Mouse (Mus musculus) splenic B cell, adult 2 months (primary cell): Measurements from ENCODE around the gene Josd1.

Experiments used
- DNase-seq: peaks from one replicate; pipeline ENCODE4 v3.0.0-alpha.2; 2011; ENCODE audit warnings: low read depth, low spot score
- H3K27me3 ChIP-seq: 2 replicates; pipeline ENCODE4 v1.6.1; 2012; ENCODE audit warnings: mild to moderate bottlenecking, low read length, moderate library complexity, mixed read lengths; ENCODE audit not compliant: control insufficient read depth, poor library complexity, insufficient read depth, severe bottlenecking
- H3K36me3 ChIP-seq: 2 replicates; pipeline ENCODE4 v1.6.1; 2012; ENCODE audit warnings: mild to moderate bottlenecking, low read length, moderate library complexity, mixed read lengths; ENCODE audit not compliant: control insufficient read depth, poor library complexity, insufficient read depth, severe bottlenecking

The Josd1 gene

DNA sequence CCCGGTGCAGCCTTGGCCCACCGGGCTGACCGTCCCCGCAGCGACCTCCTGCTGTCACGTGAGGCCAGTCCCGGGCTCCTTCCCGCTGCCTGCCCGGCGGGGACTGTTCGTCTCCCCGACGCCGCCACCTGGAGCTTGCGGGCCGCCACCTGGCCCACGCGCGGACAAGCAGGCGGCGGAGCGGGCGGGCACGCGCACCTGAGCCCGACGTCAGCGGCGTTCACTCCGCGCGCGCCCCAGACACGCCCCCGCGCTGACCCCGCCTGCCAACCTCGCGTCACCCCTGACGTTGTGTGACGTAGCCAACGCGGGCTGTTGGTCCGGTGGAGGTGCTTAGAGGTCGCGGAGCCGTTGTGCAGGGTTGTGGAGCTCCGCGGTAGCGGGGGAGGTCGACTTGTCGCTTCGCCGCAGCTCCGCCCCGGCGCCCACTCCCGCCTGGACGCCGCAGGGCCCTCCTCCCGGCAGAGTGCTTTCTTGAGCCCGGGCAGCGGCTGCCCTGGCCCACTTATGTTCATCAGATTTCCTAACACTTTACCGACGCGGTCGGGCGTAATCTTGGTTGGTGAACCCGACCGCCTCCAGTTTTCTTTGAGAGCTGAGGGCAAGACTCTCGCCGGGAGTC, at the start of gene Josd1:
TSS of gene Josd1 (minus strand) at position 274 of the 622 bp plus-strand sequence.
- no peaks in the 10 kb centered on the region for H3K36me3 ChIP-seq
- DNase-seq, result peak; percentile 97

DNA sequence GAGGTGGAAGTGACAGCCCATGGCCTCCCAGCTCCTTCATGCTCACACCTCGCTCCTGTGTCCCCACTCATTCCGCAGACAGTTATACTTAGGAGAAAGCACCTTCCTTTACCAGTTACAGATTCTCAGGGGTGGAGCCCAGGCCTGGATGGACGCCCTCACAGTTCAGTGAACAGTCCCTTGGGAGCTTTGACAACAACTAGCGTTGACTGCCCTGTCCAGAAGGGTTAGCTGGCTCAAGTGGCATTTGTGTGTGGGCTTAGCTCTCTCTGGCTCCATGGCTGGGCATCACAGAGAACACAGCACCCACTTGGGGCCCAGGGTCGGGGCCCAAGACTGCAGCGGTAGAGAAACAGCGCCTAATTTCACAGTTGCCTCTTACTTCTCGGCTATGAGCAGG, 46.6 kb upstream of the Josd1 start:
- DNase-seq, result no peak
- H3K36me3 ChIP-seq, result peaks cover 22% of the 10 kb centered on the region
- H3K27me3 ChIP-seq, result no peaks in the 10 kb centered on the region

More for the DNA sequence above, at the start of gene Josd1:
- no peaks in the 10 kb centered on the region for H3K27me3 ChIP-seq

DNA sequence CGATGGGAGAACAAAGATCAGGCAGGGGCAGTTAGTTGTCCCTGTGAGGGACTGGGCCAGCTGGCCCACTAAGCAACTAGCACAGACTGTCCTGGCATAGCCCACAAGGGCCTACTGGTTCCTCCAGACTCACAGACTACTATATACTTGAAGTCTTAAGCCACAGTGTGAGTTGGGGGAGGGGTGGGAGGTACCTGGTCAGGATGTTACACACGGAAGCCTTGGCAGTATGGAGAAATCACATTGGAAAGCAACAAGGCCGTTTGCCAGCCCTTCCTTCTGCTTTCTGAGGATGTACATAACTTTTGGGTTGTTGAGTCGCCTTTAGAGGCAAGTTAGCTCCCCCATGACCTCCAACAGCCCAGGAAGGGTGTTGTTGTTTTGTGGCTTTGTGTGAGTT, 45.9 kb upstream of the Josd1 start:
- H3K27me3 ChIP-seq, result no peaks in the 10 kb centered on the region
- DNase-seq, result no peak
- peaks cover 20% of the 10 kb centered on the region for H3K36me3 ChIP-seq

DNA sequence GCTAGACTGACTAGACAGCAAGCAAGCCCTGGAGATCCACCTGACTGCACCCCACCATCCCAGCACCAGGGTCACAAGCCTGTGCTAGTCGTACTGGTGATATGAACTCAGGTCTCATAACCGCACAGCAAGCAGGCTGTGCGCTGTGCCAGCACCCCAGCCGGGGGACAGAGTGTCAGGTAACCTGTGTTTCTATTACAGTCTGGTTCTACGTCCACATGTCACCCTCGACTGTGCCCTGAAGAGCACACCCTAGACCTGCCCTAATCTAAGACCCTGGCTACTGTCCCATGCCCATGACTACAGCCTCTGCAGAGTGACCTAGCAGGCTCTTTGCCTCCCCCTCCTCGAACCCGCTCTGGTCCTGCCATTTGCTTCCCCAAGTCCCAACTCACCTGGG, 45.5 kb upstream of the Josd1 start:
- no peak for DNase-seq
- H3K27me3 ChIP-seq, result no peaks in the 10 kb centered on the region

DNA sequence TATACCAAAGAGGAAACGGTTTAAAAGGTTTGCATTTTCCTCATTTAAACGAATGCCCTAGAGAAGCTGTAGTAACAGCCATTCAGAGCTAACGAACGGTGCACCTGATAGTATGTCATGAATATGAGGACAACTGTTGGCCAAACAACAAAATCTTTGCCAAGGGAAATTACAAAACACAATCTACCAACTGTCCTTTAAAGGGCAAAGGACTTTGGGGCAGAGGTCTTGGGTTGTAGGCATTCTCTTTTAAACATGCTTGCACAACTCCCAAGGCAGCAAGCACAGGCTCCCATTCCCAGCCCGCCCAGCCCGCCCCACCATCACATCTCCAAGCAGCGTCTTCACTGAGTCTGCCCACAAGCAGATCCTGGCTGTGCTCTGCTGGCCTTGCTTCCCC, 43.8 kb upstream of the Josd1 start:
- peaks cover 19% of the 10 kb centered on the region for H3K36me3 ChIP-seq
- DNase-seq, result no peak

More for the DNA sequence above, 45.5 kb upstream of the Josd1 start:
- peaks cover 18% of the 10 kb centered on the region for H3K36me3 ChIP-seq

DNA sequence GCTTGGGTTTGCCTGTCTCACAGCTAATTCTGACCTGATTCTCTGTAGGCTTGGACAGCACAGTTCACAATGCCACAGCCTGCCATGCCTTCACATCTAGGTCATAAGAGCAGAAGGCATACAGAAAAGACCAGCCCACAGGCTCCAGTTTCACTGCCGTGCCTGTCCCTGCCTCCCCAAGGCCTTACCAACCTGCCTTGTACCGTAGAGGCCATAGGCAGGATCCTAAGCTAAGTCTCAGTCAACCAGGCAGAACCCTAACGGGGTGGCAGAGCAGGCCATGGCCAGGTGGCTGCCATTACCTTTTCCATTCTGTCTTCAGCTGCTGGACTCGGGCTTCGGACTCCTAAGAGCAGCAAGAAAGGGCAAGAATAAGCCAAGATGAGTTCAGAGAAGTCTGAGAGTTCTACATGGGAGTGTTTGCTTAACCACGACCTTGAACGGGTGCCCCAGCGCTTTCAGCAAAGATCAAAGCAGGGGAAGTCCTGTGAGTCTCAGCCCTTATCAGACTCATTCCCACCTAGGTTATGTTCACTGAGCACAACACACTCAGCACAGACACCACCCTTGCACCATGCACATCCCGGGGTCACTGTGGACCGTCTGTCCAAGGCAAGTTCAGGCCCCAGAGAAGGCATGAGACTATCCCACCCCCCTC, 41.1 kb upstream of the Josd1 start:
- no peaks in the 10 kb centered on the region for H3K27me3 ChIP-seq
- peaks cover 14% of the 10 kb centered on the region for H3K36me3 ChIP-seq
- DNase-seq, result no peak

More for the DNA sequence above, 43.8 kb upstream of the Josd1 start:
- no peaks in the 10 kb centered on the region for H3K27me3 ChIP-seq

DNA sequence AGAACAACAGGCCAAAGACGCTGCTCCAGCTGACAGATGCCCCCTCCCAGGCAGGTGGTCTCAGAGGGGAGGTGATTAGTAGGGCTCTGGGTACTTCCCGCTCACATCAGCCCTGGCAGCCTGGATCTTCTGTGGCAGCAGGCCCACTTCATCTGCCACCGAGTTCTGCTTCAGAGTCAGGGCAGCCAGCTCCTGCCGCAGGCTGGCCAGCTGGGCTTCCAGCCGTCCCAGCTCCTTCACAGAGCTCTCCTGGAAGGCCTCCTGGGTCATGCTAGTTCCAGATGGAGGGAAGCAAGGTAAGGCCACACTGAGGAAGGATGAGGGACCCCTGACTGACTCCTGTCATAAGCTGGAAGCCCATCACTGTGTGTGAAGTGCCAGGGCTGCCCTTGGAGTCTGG, 40.6 kb upstream of the Josd1 start:
- no peaks in the 10 kb centered on the region for H3K27me3 ChIP-seq
- DNase-seq, result no peak

DNA sequence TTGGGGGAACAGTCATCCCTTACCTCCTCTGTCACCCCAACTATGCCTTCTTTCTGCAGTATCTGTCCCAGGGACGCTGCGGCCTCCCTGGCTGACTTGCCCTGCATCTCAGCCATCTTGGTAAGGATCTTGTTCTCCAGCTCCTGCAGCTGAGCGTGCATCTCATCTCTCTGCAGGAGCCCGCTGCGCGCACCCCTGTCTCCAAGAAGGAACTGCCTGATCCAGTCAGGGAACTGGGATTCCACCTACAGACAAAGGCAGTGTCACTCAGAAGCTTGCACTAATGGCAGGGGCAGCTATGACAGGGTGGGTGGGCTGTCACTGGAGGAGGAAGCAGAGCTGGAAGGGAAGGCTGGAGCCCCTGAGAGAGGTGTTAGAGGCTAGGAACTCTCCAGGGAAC, 40.1 kb upstream of the Josd1 start:
- H3K36me3 ChIP-seq, result peaks cover 14% of the 10 kb centered on the region
- DNase-seq, result no peak
- no peaks in the 10 kb centered on the region for H3K27me3 ChIP-seq

More for the DNA sequence above, 40.6 kb upstream of the Josd1 start:
- peaks cover 14% of the 10 kb centered on the region for H3K36me3 ChIP-seq

DNA sequence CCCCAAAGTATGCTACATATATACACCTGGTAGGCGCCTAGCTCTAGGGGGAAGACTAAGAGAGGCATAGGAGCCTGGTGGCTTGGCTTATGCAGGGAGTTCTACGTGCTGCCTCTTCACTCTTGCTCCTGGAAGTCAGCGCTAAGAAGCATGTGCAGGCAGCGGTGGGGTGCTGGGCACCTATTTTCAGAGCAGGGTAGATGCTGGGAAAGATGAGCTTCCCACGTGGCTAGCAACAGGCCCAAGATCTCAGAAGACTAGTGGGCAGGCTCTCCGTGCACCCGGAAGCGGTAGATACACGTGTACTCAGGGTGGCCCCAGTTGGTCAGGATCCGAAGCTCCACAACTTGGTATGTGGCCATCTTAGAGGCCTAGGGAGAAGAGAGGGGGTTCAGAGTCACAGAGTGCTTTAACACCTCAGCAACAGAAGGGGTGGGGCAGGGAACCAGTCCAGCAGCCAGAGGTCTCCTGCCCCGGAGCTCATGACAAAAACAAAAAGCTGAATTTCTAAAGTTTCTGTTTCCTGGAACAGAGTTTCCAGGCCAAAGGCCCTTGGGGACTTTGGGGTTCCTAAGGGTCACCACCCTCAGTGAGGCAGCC, 37.6 kb upstream of the Josd1 start:
- Histone ChIP-seq H3K27me3 (no peaks in the 10 kb centered on the region), H3K36me3 (peaks cover 12% of the 10 kb centered on the region)
- DNase-seq, result no peak

DNA sequence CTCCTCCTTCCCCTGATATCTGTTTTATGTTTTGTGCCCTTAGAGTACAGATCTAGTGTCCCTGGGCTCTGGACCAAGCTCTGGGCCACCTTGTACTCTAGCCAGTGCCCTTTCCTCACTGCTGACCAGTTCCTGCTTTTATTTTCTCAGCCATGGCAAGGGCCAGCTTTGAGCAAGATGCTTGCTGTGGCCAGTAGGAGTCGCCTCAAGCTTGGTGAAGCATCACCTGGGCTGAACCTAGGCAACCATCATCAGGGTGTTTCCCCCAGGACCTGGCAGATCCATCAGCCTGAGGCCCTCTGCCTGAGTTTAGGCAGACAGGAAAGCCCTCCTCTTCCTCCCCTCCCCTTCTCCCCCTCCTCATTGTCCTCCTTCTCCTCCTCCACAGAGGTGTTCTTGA, 35.7 kb upstream of the Josd1 start:
- peak; percentile 70 for DNase-seq
- H3K36me3 ChIP-seq, result peaks cover 11% of the 10 kb centered on the region
- no peaks in the 10 kb centered on the region for H3K27me3 ChIP-seq

DNA sequence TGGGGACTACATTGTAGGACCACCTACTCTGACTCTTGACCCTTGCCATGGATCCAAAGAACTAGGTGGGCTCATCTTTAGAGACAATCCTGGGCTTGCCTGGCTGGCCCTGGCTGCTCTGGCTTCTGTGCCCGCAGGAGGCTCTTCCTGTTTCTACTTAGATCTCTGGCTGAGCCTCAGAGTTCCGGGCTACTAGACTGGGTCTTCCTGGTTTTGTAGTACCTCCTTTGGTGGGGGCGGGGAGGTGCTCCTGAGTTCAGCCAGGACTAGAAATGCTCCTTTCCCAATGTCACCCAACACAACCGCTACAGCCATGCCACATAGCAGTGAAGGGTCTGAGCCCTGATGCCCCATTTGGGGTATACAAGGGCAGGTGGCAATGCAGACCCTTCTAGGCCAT, 33.1 kb upstream of the Josd1 start:
- Histone ChIP-seq H3K27me3 (no peaks in the 10 kb centered on the region), H3K36me3 (peaks cover 7% of the 10 kb centered on the region)
- no peak for DNase-seq

DNA sequence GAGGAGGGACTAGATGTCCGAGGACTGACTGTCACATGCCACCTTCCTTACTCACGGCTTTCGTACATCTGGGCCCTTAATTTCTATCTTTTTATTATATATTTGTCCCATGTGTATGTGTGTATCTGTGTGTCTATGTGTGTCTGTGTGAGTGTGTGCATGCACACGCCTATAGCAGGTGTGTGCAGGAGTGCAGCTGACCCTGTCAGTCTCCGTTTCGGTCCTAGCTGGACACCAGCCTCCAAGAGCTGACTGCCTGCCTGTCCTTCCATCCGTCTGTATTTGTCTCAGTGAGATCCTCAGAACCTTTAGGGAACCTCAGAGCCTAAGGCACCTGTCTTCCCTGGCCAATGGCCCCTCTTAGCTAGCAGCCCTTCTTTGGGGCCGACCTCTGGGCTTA, 32.5 kb upstream of the Josd1 start:
- no peaks in the 10 kb centered on the region for H3K27me3 ChIP-seq
- DNase-seq, result no peak

DNA sequence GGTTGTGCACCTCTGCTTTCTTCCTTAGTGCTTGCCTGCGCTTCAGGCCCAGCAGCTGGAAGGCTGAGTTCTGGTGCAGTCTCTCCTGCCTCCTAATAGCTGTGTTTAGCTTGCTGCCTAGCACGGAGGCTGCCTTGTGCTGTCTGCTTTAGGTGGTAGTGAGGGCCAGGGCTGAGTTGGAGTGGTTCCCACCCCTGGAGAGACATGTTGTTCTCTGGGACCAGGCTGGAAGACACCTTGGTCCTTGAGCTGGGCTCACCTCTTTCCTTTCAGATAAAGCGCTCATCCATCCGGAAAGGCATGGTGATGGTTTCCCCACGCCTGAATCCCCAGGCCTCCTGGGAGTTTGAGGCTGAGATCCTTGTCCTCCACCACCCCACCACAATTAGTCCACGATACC, 29.0 kb upstream of the Josd1 start:
- DNase-seq, result no peak
- Histone ChIP-seq H3K27me3 (no peaks in the 10 kb centered on the region), H3K36me3 (peaks cover 7% of the 10 kb centered on the region)

More for the DNA sequence above, 32.5 kb upstream of the Josd1 start:
- peaks cover 8% of the 10 kb centered on the region for H3K36me3 ChIP-seq

DNA sequence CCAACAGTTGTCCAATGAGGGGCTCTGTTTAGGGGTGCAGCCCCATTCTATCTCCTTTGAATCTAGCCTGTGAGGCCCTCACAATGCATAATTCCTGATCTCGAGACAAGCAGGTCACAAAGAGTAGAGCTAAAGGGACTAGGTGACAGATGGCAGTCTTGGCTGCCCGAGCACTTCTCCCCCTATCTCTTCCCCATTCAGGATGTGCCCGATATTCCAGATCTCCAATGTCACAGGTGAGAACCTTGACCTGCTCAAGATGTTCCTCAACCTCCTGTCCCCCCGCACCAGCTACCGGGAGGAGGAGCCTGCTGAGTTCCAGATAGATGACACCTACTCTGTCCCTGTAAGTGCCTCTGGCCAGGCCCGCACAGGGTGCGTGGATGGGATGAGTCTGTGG, 27.9 kb upstream of the Josd1 start:
- Histone ChIP-seq H3K27me3 (no peaks in the 10 kb centered on the region), H3K36me3 (peaks cover 7% of the 10 kb centered on the region)
- no peak for DNase-seq

DNA sequence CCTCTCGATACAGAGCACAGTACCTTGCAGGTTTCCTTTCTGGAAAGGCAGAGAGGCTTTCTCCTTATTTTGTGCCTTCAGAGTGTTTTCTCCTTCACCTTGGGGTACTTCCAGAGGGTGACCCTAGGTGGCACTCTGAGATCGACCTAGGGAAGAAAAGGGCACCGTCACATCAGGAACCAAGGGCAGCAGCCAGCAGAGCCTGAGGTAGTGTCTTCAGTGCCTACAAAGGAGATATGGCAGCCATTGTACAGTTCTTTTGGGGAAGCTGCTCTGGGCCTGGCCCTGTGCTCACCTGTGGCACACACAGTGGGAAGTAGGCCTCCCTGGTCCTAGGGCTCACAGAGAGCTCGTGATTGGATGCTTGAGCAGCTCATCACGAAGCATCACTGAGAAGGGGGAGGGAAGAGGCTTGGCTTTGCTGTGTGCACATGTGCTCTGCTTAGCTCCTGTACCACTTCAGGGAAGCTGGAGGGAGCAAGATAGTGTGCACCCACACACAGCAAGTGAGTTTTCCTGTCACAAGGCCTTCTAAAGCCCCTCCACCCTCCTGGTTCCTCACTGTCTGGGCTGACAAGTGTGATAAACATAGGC, 20.6 kb upstream of the Josd1 start:
- Histone ChIP-seq H3K36me3 (no peaks in the 10 kb centered on the region; the same call in 1 of the 2 replicates), H3K27me3 (no peaks in the 10 kb centered on the region)
- DNase-seq, result no peak
